Mouse (Mus musculus) right cerebral cortex, postnatal 10 days (tissue): ENCODE data around the gene Arrb2.
"Not testable (repeated sequence)": the region's sequence is repeated elsewhere in the genome, so short reads cannot be mapped to it uniquely, and the experiment has no call there.

Experiments used
- DNase-seq, 2 experiments: peaks; one replicate each; pipeline ENCODE4 v3.0.0; 2021; ENCODE audit warnings: low spot score in 2 of 2

The Arrb2 gene

DNA sequence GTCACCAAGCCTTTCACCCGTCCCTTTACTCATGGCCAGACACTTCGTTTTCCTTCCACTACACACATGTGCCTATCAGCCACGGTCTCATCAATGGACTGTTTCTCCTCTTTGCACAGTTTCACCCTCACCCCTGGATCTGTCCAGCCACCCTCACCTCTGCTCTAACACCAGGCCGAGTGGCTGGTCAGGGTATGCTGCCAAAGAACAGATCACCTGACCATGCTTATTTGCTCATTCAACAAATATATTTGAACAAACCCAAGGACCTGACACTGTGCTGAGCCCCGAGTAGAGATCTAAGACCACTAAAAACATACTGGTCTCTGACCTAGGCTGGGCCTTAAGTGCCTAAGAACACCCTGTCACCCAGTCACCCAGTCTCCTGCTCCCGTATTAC lies 12.2 kb downstream of the Arrb2 start:
- no peak for DNase-seq

DNA sequence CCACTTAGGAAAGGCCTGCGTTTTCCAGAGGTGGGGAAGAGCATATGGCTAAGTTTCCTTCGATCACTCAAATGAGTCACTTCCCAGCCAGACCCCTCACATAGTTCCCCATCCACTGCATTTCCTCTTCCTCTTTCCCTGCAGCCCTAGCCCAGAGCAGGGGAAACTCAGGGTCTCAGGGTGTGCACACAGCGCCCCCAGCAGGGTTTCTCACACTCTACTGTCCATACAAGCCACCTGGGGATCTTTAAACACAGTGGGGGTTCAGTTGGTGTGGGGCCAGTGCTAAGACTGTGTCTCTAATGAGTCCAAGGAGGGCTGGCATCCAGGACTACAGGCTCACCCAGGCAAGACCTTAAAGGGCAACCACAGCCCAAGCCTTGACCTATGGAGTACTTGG lies 14.3 kb downstream of the Arrb2 start:
- DNase-seq: no peak

GRCm38 (mm10) chr11:70447373-70447772 lies 14.9 kb downstream of the Arrb2 start:
- no peak for DNase-seq

GRCm38 (mm10) chr11:70450926-70451325 lies 18.5 kb downstream of the Arrb2 start:
- no peak for DNase-seq

DNA sequence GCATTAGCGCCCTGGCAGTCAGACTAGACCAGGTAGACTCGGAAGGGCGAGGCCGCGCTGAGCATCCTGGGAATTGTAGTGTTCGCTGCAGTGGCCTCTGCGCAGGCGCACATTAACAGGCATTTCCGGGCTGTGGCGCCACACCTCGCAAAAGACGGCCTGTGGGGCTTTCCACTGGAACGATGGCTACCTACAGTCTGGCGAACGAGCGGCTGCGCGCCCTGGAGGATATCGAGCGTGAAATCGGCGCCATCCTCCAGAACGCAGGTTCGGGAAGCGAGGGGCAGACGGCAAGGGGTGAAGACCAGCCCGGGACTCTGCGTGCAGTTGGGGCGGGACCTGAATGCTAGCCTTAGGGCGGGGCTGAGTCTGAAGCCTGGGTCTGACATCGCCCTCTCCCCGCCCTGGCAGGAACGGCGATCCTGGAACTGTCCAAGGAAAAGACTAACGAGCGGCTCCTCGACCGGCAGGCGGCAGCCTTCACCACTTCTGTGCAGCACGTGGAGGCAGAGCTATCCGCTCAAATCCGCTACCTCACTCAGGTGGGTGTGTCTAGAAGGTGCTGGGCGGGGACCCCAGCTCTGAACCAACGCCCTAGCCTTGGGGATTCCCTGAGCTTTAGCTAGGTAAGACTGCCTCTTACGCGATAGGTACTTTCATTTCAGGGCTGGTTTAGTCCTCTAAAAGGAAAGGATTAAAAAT lies 19.5 kb downstream of the Arrb2 start, which contains the start of gene Med11:
TSS of gene Med11 (plus strand) at position 123 of the 702 bp plus-strand sequence.
- peak; percentile 96 for DNase-seq

- DNase-seq: no peak
Observed at GRCm38 (mm10) chr11:70453261-70454044, 21.0 kb downstream of the Arrb2 start.

GRCm38 (mm10) chr11:70458688-70459600 lies 26.5 kb downstream of the Arrb2 start, which contains the start of gene Zmynd15:
Gene Zmynd15 (plus strand): TSS chr11:70459433.
- DNase-seq: no peak

DNA sequence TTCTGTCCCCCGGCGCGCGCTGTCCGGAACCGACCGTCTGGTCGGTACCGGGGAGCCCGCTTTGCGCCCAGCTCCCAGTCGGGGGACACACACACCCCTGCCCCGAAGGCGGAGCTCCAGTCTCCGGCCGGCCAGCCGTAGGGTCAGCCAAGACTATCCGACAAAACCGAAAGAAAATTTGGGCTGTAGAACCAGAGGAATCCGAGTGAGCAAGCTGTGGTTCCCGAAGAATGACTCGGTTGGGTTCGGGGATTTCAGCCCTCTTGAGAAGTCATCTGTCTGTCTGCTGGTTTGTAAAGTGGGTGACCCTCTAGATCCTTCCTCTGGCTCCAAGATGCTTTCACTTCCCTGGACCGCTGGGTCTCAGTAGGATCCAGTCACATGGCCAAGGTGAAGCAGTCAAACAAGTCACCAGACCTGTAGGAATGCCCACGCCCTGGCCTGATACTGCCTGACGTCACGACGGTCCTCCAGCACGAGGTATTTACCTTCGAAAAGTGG lies 27.2 kb downstream of the Arrb2 start, which contains the start of gene Cxcl16:
TSS of gene Cxcl16 (minus strand) at position 384 of the 501 bp plus-strand sequence.
- no peak for DNase-seq

DNA sequence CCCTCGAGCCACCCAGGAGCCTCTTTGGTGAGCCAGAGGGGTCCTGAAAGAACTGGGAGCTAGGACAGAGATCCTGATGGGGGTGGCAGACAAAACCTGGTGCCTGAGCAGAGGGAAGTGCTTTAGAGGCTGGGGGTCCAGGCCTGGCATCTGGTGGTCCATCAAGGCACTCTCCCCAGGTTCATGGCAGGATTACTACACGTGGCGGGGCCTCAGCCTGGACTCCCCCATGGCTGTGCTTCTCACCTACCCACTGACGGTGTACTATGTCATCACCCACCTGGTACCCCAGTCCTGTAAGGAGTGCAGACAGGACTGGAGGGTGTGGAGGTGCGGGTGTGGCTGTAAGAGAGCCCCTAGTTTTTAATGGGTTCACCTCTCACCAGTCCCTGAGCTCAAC lies 31.5 kb downstream of the Arrb2 start:
- DNase-seq: no peak

- DNase-seq: no peak
Observed at GRCm38 (mm10) chr11:70465211-70465610, 32.8 kb downstream of the Arrb2 start.

GRCm38 (mm10) chr11:70465824-70466223 lies 33.4 kb downstream of the Arrb2 start:
- DNase-seq: peak in 1 of 2 experiments; percentile 48

DNA sequence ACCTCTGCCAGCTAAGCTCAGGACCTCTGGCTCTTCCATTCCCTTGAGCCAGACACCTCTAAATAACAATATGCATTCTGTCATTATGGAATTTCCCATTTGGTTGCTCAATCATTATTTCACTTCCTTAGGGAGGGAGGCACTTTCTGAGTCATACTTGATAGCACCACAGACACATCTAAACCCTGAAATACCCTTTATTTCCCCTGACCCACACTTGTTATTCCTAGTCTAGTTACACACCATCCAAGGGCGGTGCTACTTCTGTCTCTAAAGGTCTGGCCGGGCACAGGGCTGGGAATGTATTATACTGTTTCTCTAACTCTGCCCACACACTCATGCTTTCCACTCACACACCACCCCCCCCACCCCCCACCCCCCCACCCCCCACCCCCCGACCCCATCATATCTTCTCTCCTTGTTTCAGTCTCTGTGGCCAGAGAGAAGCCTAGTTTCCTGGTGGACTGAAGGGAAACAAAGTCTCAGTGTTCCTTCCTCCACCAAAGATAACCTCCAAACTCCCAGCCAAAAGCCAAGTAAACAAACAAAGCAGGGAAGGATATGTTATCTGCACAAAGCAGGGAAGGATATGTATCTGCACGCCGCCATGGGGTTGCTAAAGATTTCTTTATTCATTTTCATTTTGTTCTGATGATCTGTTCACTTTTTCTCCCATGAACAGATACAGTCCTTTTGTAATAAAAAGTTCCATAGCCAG lies 35.6 kb downstream of the Arrb2 start:
- DNase-seq: no peak

GRCm38 (mm10) chr11:70469764-70470163 lies 37.3 kb downstream of the Arrb2 start:
- no peak for DNase-seq

- no peak for DNase-seq
Observed at GRCm38 (mm10) chr11:70472716-70473115, 40.3 kb downstream of the Arrb2 start.

- DNase-seq: not testable (repeated sequence)
Observed at GRCm38 (mm10) chr11:70473291-70473690, 40.9 kb downstream of the Arrb2 start.

GRCm38 (mm10) chr11:70474872-70475534 lies 42.6 kb downstream of the Arrb2 start:
- DNase-seq: no peak

DNA sequence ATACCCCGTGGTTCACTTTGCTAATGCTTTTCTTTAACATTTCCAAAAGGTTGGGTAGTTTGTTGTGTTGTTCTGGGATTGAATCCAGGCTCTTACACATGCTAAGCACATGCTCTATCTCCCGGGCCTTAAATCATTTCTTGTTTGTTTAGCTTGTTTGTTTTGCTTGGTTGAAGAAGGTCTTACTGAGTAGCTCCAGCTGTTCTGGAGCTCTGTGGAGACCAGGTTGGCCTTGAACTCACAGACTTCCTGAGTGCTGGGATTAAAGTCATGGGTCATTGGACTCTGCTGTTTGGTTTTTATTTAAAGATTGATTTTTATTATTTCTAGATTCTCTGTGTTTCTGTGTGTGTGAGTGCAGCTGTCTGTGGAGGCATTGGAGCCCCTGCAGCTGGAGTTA lies 53.1 kb downstream of the Arrb2 start:
- no peak for DNase-seq

DNA sequence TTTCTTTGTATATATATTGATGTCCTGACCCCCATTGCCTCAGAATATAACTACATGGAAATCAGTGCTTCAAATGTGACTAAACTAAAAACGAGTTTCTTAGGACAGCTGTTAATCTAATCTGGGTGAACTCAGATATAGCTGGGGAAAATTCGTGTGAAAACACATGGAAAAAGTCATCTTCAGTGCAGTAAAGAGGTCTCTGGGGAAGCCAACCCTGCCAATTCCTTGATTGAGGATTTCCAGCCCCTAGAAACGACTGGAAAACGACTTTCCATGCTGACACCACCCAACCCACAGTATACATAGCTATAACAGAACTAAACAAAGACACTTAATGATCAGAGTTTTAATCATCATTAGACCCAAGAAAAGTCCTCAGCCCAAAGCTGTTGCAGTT lies 55.4 kb downstream of the Arrb2 start:
- no peak for DNase-seq

DNA sequence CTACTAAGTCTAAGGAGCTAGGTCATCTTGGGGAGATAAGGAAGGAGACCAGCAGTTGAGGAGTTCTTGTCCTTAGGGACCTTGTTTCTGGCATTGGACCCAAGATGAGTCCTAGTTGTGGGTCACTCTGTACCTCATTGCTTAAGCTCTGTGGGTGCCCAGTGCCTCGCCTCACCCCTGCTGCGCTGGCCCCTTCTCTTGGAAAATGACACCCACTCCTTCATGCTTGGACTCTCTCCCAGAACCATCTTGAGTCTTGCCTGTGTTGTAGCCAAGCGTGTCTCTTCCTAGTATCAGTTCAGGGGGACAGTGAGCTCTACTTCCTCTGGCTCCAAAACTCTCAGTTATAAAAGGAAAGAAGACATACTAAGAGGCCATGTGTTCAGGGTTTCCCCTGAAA lies 56.7 kb downstream of the Arrb2 start:
- no peak for DNase-seq

GRCm38 (mm10) chr11:70489684-70490083 lies 57.2 kb downstream of the Arrb2 start:
- DNase-seq: peak; percentile 33 to 39
